Comparison of ENCODE assay signal across 8 mouse cellular contexts in genomic region chr10:121309801-121310510, GRCm38 (mm10). TPM values are rescaled to one million over a fixed set of nuclear protein-coding genes. Genes with fewer than 3 reads are reported as not detected.
DNase-seq lines count a peak whose midpoint lies in the region; ATAC-seq and TF ChIP-seq lines count a peak whose summit lies in the region.

No protein-coding gene starts in this region.

- WGBS in heart, embryonic 11.5 days (ENCODE audit: insufficient replicate concordance), result under 1% methylated on average over 32 of the region's 32 CpGs
- under 1% methylated on average over 32 of the region's 32 CpGs for WGBS in embryonic facial prominence, embryonic 15.5 days
- WGBS in limb, embryonic 13.5 days, result under 1% methylated on average over 32 of the region's 32 CpGs

- H3K27ac ChIP-seq in heart, embryonic 11.5 days (ENCODE audit: low read depth, low read length), result no peak overlapping the region
- no peak overlapping the region; the same call in 1 of the 2 replicates for H3K27ac ChIP-seq in embryonic facial prominence, embryonic 15.5 days (replicated peaks)
- no peak overlapping the region for H3K27ac ChIP-seq in limb, embryonic 13.5 days

- H3K4me1 ChIP-seq in heart, embryonic 11.5 days (ENCODE audit: control insufficient read depth, insufficient read depth, low read length), result peaks cover 11% of the 10 kb centered on the region
- no peaks in the 10 kb centered on the region for H3K4me1 ChIP-seq in G1E (ENCODE audit: insufficient read depth, low read depth, low read length)
- peaks cover 19% of the 10 kb centered on the region for H3K4me1 ChIP-seq in embryonic facial prominence, embryonic 15.5 days
- H3K4me1 ChIP-seq in limb, embryonic 13.5 days, result peaks cover 16% of the 10 kb centered on the region

- no peak overlapping the region for H3K9ac ChIP-seq in heart, embryonic 11.5 days (ENCODE audit: low read depth, low read length)
- H3K9ac ChIP-seq in embryonic facial prominence, embryonic 15.5 days, result peak overlapping the region; percentile 39; the same call in 1 of the 2 replicates
- H3K9ac ChIP-seq in limb, embryonic 13.5 days, result peak overlapping the region; percentile 53

- H3K27me3 ChIP-seq in heart, embryonic 11.5 days (ENCODE audit: control insufficient read depth, insufficient read depth, low read length), result peaks cover 51% of the 10 kb centered on the region
- H3K27me3 ChIP-seq in G1E (ENCODE audit: insufficient read depth, low read length), result no peaks in the 10 kb centered on the region; the same call in 1 of the 2 replicates
- H3K27me3 ChIP-seq in embryonic facial prominence, embryonic 15.5 days, result peaks cover 27% of the 10 kb centered on the region
- H3K27me3 ChIP-seq in limb, embryonic 13.5 days, result peaks cover 75% of the 10 kb centered on the region

- no peaks in the 10 kb centered on the region for H3K36me3 ChIP-seq in heart, embryonic 11.5 days (ENCODE audit: control insufficient read depth, insufficient read depth, low read length)
- H3K36me3 ChIP-seq in G1E (replicated peaks), result no peaks in the 10 kb centered on the region
- H3K36me3 ChIP-seq in embryonic facial prominence, embryonic 15.5 days, result no peaks in the 10 kb centered on the region
- no peaks in the 10 kb centered on the region for H3K36me3 ChIP-seq in limb, embryonic 13.5 days

- no peak for ATAC-seq in heart, embryonic 11.5 days (replicated peaks; ENCODE audit: insufficient number of reproducible peaks, low FRiP score, low TSS enrichment)
- ATAC-seq in G1E (ENCODE audit: extremely low read depth, insufficient number of reproducible peaks, low FRiP score, poor library complexity, severe bottlenecking), result no peak
- peak; percentile 20; the same call in 1 of the 2 replicates for ATAC-seq in embryonic facial prominence, embryonic 15.5 days (ENCODE audit: insufficient number of reproducible peaks, low FRiP score, low TSS enrichment, low read depth)
- peak; percentile 54; the same call in 1 of the 2 replicates for ATAC-seq in limb, embryonic 13.5 days (ENCODE audit: low FRiP score, low read depth)

- DNase-seq in heart, postnatal 14 days, result no peak
- DNase-seq in G1E (ENCODE audit: low spot score), result no peak
- DNase-seq in retina, postnatal 1 day, result peak; percentile 51
- no peak for DNase-seq in urinary bladder, postnatal 14 days (ENCODE audit: low spot score)
- no peak for DNase-seq in kidney, postnatal 25 days

- H3K4me3 ChIP-seq in heart, embryonic 11.5 days (ENCODE audit: low read depth, low read length), result peak overlapping the region; percentile 63
- peak overlapping the region; percentile 20; the same call in 1 of the 2 replicates for H3K4me3 ChIP-seq in G1E (ENCODE audit: low read depth, low read length)
- H3K4me3 ChIP-seq in embryonic facial prominence, embryonic 15.5 days (replicated peaks), result peak overlapping the region; percentile 64
- peak overlapping the region; percentile 58 for H3K4me3 ChIP-seq in limb, embryonic 13.5 days

- H3K4me2 ChIP-seq in heart, embryonic 11.5 days, result peak overlapping the region; percentile 93
- peak overlapping the region; percentile 96 for H3K4me2 ChIP-seq in embryonic facial prominence, embryonic 15.5 days (replicated peaks)
- peak overlapping the region; percentile 96 for H3K4me2 ChIP-seq in limb, embryonic 13.5 days (replicated peaks)

- intact Hi-C loops in heart, postnatal 14 days (cut with DNase I), result no loop called here

- H3K9me3 ChIP-seq in heart, embryonic 11.5 days (replicated peaks; ENCODE audit: control insufficient read depth, low read length), result no peaks in the 10 kb centered on the region
- peaks cover 56% of the 10 kb centered on the region for H3K9me3 ChIP-seq in G1E (replicated peaks)
- H3K9me3 ChIP-seq in embryonic facial prominence, embryonic 15.5 days (replicated peaks), result no peaks in the 10 kb centered on the region
- no peaks in the 10 kb centered on the region for H3K9me3 ChIP-seq in limb, embryonic 13.5 days

- TF ChIP-seq CTCF in G1E (IDR thresholded peaks at IDR 0.05; ENCODE audit: low read depth, low read length), result no peak

RNA-seq across cellular contexts. Expression of gene Tbc1d30, which starts 41.1 kb away (rescaled TPM):
- 1.1 and 1.5 TPM in 2 replicates for polyA plus RNA-seq in heart, embryonic 11.5 days (2014; fragmentation: Nextera tagmentation; extraction: Ambion mirVana)
- total RNA-seq in heart, postnatal 14 days (2021), result 1 to 10 TPM; 1.8 to 2.2 TPM
- total RNA-seq in G1E (2014; fragmentation: Nextera tagmentation), result not detected in 2 replicates
- under 0.01 and 0.06 TPM in 2 replicates for total RNA-seq in G1E (2017)
- not detected in 2 replicates for polyA plus RNA-seq in G1E (2012)
- polyA plus RNA-seq in embryonic facial prominence, embryonic 15.5 days (2015; fragmentation: Nextera tagmentation; extraction: Ambion mirVana), result 1.7 and 2.6 TPM in 2 replicates
- polyA plus RNA-seq in limb, embryonic 13.5 days (2015; fragmentation: Nextera tagmentation; extraction: Ambion mirVana), result 0.64 and 1.0 TPM in 2 replicates

RNA-seq across cellular contexts. Expression of gene Gns, which starts 54.9 kb away (rescaled TPM):
- 33.6 and 38.3 TPM in 2 replicates for polyA plus RNA-seq in heart, embryonic 11.5 days (2014; fragmentation: Nextera tagmentation; extraction: Ambion mirVana)
- 10 to 100 TPM; 64.2 to 74.3 TPM for total RNA-seq in heart, postnatal 14 days (2021)
- total RNA-seq in G1E (2014; fragmentation: Nextera tagmentation), result 134 and 161 TPM in 2 replicates
- total RNA-seq in G1E (2017), result 133 and 138 TPM in 2 replicates
- polyA plus RNA-seq in G1E (2012), result 33.4 and 52.8 TPM in 2 replicates
- polyA plus RNA-seq in embryonic facial prominence, embryonic 15.5 days (2015; fragmentation: Nextera tagmentation; extraction: Ambion mirVana), result 51.3 and 52.1 TPM in 2 replicates
- 42.6 and 45.8 TPM in 2 replicates for polyA plus RNA-seq in limb, embryonic 13.5 days (2015; fragmentation: Nextera tagmentation; extraction: Ambion mirVana)

Comparison
In these comparisons a context has a peak if more than half of its experiments do, and no peak if none do; other contexts are left out.
1. ATAC-seq: peak in embryonic facial prominence, embryonic 15.5 days (single experiment) and limb, embryonic 13.5 days (single experiment); none in heart, embryonic 11.5 days (single experiment) and G1E (single experiment).
2. Peak in every context shown above with its lines, with median percentiles within 50 percentile points of each other: H3K4me2 ChIP-seq and H3K4me3 ChIP-seq.